ENCODE assay signal across 11 mouse cellular contexts in genomic region chr14:121961496-121962127, GRCm38 (mm10). TPM values are rescaled to one million over a fixed set of nuclear protein-coding genes. Genes with fewer than 3 reads are reported as not detected.
DNase-seq lines count a peak whose midpoint lies in the region; ATAC-seq and TF ChIP-seq lines count a peak whose summit lies in the region.
"Had no signal": no experiment of that assay in that cellular context is flagged by ENCODE, and none has a peak within 500 bp of the region (broad histone marks: within the 10 kb centered on the region; RNA-seq: fewer than 3 reads in every experiment).

No protein-coding gene starts in this region.

- H3K9ac ChIP-seq in heart, embryonic 14.5 days (ENCODE audit: low read length) = peak overlapping the region; percentile 41; the same call in 1 of the 2 replicates
- H3K9ac ChIP-seq in liver, embryonic 13.5 days = no peak overlapping the region

- no peaks in the 10 kb centered on the region for H3K36me3 ChIP-seq in heart, embryonic 14.5 days (ENCODE audit: control insufficient read depth, insufficient read depth, low read length)
- H3K36me3 ChIP-seq in thymus, adult 2 months (ENCODE audit: control insufficient read depth, insufficient read depth, low read length) = no peaks in the 10 kb centered on the region
- no peaks in the 10 kb centered on the region for H3K36me3 ChIP-seq in liver, embryonic 13.5 days

- no peak for TF ChIP-seq CTCF in thymus, adult 2 months (IDR thresholded peaks at IDR 0.05; ENCODE audit: borderline replicate concordance, control insufficient read depth, extremely low read depth, insufficient read depth, low read length, poor library complexity)

- 44% methylated on average over 12 of the region's 12 CpGs for WGBS in heart, embryonic 14.5 days
- WGBS in thymus, adult 2 months = 89% methylated on average over 12 of the region's 12 CpGs
- WGBS in liver, embryonic 13.5 days (ENCODE audit: insufficient replicate concordance) = 61% methylated on average over 12 of the region's 12 CpGs

- H3K4me2 ChIP-seq in heart, embryonic 14.5 days (ENCODE audit: low read length) = peak overlapping the region; percentile 49
- H3K4me2 ChIP-seq in liver, embryonic 13.5 days = no peak overlapping the region

- H3K9me3 ChIP-seq in heart, embryonic 14.5 days (ENCODE audit: control insufficient read depth, low read length) = no peaks in the 10 kb centered on the region
- no peaks in the 10 kb centered on the region for H3K9me3 ChIP-seq in liver, embryonic 13.5 days (replicated peaks)

- H3K27me3 ChIP-seq in heart, embryonic 14.5 days (ENCODE audit: control insufficient read depth, insufficient read depth, low read length) = no peaks in the 10 kb centered on the region
- H3K27me3 ChIP-seq in thymus, adult 2 months (ENCODE audit: control insufficient read depth, insufficient read depth, low read length) = no peaks in the 10 kb centered on the region
- no peaks in the 10 kb centered on the region for H3K27me3 ChIP-seq in liver, embryonic 13.5 days

- peaks cover 19 to 48% of the 10 kb centered on the region in 2 experiments for H3K4me1 ChIP-seq in heart, embryonic 14.5 days (ENCODE audit: control insufficient read depth in 2 of 2, insufficient read depth in 2 of 2, low read length in 2 of 2)
- H3K4me1 ChIP-seq in thymus, adult 2 months (replicated peaks; ENCODE audit: control insufficient read depth, insufficient read depth, low read length) = peaks cover 40% of the 10 kb centered on the region
- peaks cover 47% of the 10 kb centered on the region for H3K4me1 ChIP-seq in liver, embryonic 13.5 days (replicated peaks)

- H3K27ac ChIP-seq in heart, embryonic 14.5 days (replicated peaks in 1 of 2; ENCODE audit: control insufficient read depth in 1 of 2, insufficient read depth in 1 of 2, low read depth in 2 of 2, low read length in 2 of 2) = peak overlapping the region; percentile 15 to 67
- 0 out of 2 replicates have a peak overlapping the region, but pooled peaks have one; percentile 10 for H3K27ac ChIP-seq in thymus, adult 2 months (ENCODE audit: control insufficient read depth, insufficient read depth, low read length)
- 0 out of 2 replicates have a peak overlapping the region, but pooled peaks have one; percentile 30 for H3K27ac ChIP-seq in liver, embryonic 13.5 days

- no peak overlapping the region for H3K4me3 ChIP-seq in heart, embryonic 14.5 days (ENCODE audit: control insufficient read depth in 1 of 2, insufficient read depth in 1 of 2, low read depth in 1 of 2, low read length in 2 of 2)
- H3K4me3 ChIP-seq in thymus, adult 2 months (ENCODE audit: control insufficient read depth, insufficient read depth, low read length) = no peak overlapping the region
- no peak overlapping the region for H3K4me3 ChIP-seq in liver, embryonic 13.5 days (replicated peaks)
- H3K4me3 ChIP-seq: erythroblast, embryonic 14.5 days had no signal

- DNase-seq in heart, postnatal 4 days = no peak
- no peak for DNase-seq in thymus, adult 2 months
- no peak for DNase-seq in thymus, postnatal 10 days (ENCODE audit: low spot score in 2 of 2)
- DNase-seq in liver, embryonic 13.5 days = no peak
- DNase-seq in embryo, embryonic 11 days = no peak
- DNase-seq in cerebellum, adult 18-20 months = no peak
- no peak for DNase-seq in thymus, adult 18-20 months
- DNase-seq: cerebellum, adult 8-10 months had no signal

- no peak for TF ChIP-seq POLR2A in thymus, adult 2 months (IDR thresholded peaks at IDR 0.05; ENCODE audit: control insufficient read depth, extremely low read depth, insufficient read depth, low read length, poor library complexity)

- ATAC-seq in heart, embryonic 14.5 days (ENCODE audit: insufficient number of reproducible peaks, insufficient read depth, low FRiP score, low read depth) = no peak
- ATAC-seq in liver, embryonic 13.5 days (ENCODE audit: low read depth) = no peak

RNA-seq across cellular contexts. Expression of gene Gpr183, which starts 3.4 kb away (rescaled TPM):
- polyA plus RNA-seq in heart, embryonic 14.5 days (2014; fragmentation: Nextera tagmentation; extraction: Ambion mirVana) = 1.9 and 2.4 TPM in 2 replicates
- total RNA-seq in heart, postnatal 4 days (2021) = 1 to 10 TPM; 2.8 to 3.3 TPM
- polyA plus RNA-seq in thymus, adult 2 months (2012; rRNA removed) = 10.1 and 10.3 TPM in 2 replicates
- 0.96 and 1.3 TPM in 2 replicates for polyA plus RNA-seq in liver, embryonic 13.5 days (2015; fragmentation: Nextera tagmentation; extraction: Ambion mirVana)

RNA-seq across cellular contexts. Expression of gene Gpr18, which starts 46.0 kb away (rescaled TPM):
- polyA plus RNA-seq in heart, embryonic 14.5 days (2014; fragmentation: Nextera tagmentation; extraction: Ambion mirVana) = not detected in 2 replicates
- total RNA-seq in heart, postnatal 4 days (2021) = not detected
- 24.8 and 32.8 TPM in 2 replicates for polyA plus RNA-seq in thymus, adult 2 months (2012; rRNA removed)
- polyA plus RNA-seq in liver, embryonic 13.5 days (2015; fragmentation: Nextera tagmentation; extraction: Ambion mirVana) = 0.14 TPM in 1 of 2 replicates, not detected in the other
- total RNA-seq: layer of hippocampus, postnatal 14 days had no signal
- polyA plus RNA-seq: erythroblast, embryonic 14.5 days had no signal

Comparison
In these comparisons a context has a peak if more than half of its experiments do, and no peak if none do; other contexts are left out.
1. RNA of gene Gpr18, which starts 46.0 kb away (polyA plus RNA-seq): 24.8 to 32.8 TPM in thymus, adult 2 months; not detected in heart, embryonic 14.5 days and 0.14 TPM in liver, embryonic 13.5 days; every median in the first group is over 10 times any median in the second.
2. Peak in every context shown above with its lines, with median percentiles within 50 percentile points of each other: H3K27ac ChIP-seq.